Mouse (Mus musculus): ENCODE measurements around the gene Vav3.

Vav3 gene

GRCm38 (mm10) chr3:109600699-109601451, 260.4 kb downstream of the Vav3 start:
- no peak for DNase-seq

GRCm38 (mm10) chr3:109602753-109603152, 262.3 kb downstream of the Vav3 start:
- no peak for DNase-seq

GRCm38 (mm10) chr3:109606121-109606520, 265.7 kb downstream of the Vav3 start:
- DNase-seq, result no peak

GRCm38 (mm10) chr3:109621721-109622120, 281.3 kb downstream of the Vav3 start:
- DNase-seq, result no peak

GRCm38 (mm10) chr3:109622361-109622760, 281.9 kb downstream of the Vav3 start:
- no peak for DNase-seq

GRCm38 (mm10) chr3:109622816-109623215, 282.4 kb downstream of the Vav3 start:
- DNase-seq, result no peak

- DNase-seq, result no peak
These were observed 283.3 kb downstream of the Vav3 start for GRCm38 (mm10) chr3:109623770-109624169.

- no peak for DNase-seq
These were observed 295.6 kb downstream of the Vav3 start for GRCm38 (mm10) chr3:109636045-109636444.

GRCm38 (mm10) chr3:109639386-109639785, 298.9 kb downstream of the Vav3 start:
- no peak for DNase-seq

- DNase-seq, result no peak
These were observed 300.3 kb downstream of the Vav3 start for GRCm38 (mm10) chr3:109640796-109641195.

- no peak for DNase-seq
These were observed 307.8 kb downstream of the Vav3 start for GRCm38 (mm10) chr3:109648242-109648641.

- no peak for DNase-seq
These were observed 311.0 kb downstream of the Vav3 start for GRCm38 (mm10) chr3:109651479-109651878.

- no peak for DNase-seq
These were observed 312.6 kb downstream of the Vav3 start for GRCm38 (mm10) chr3:109652860-109653631.

GRCm38 (mm10) chr3:109654386-109654785, 313.9 kb downstream of the Vav3 start:
- no peak for DNase-seq

GRCm38 (mm10) chr3:109671716-109672115, 331.3 kb downstream of the Vav3 start:
- no peak for DNase-seq

- DNase-seq, result no peak
These were observed 332.5 kb downstream of the Vav3 start for GRCm38 (mm10) chr3:109672925-109673324.

- DNase-seq, result no peak
These were observed 339.8 kb downstream of the Vav3 start for GRCm38 (mm10) chr3:109680281-109680680.

- DNase-seq, result no peak
These were observed 341.4 kb downstream of the Vav3 start for GRCm38 (mm10) chr3:109681863-109682262.

- DNase-seq, result no peak
These were observed 343.3 kb downstream of the Vav3 start for GRCm38 (mm10) chr3:109683608-109684295.

- no peak for DNase-seq
These were observed 350.1 kb downstream of the Vav3 start for GRCm38 (mm10) chr3:109690566-109690965.

- DNase-seq, result no peak
These were observed 352.2 kb downstream of the Vav3 start for GRCm38 (mm10) chr3:109692613-109693012.

GRCm38 (mm10) chr3:109701301-109701700, 360.8 kb downstream of the Vav3 start:
- no peak for DNase-seq

- DNase-seq, result no peak
These were observed 367.5 kb downstream of the Vav3 start for GRCm38 (mm10) chr3:109707786-109708460.
